Mouse (Mus musculus): Measurements from ENCODE around the gene Tmem184a. TPM values are rescaled to one million over a fixed set of nuclear protein-coding genes. Genes with fewer than 3 reads are reported as not detected.

Gene Tmem184a
- 2.6 and 3.0 TPM in 2 replicates for polyA plus RNA-seq (2014; fragmentation: Nextera tagmentation; extraction: Ambion mirVana)

DNA sequence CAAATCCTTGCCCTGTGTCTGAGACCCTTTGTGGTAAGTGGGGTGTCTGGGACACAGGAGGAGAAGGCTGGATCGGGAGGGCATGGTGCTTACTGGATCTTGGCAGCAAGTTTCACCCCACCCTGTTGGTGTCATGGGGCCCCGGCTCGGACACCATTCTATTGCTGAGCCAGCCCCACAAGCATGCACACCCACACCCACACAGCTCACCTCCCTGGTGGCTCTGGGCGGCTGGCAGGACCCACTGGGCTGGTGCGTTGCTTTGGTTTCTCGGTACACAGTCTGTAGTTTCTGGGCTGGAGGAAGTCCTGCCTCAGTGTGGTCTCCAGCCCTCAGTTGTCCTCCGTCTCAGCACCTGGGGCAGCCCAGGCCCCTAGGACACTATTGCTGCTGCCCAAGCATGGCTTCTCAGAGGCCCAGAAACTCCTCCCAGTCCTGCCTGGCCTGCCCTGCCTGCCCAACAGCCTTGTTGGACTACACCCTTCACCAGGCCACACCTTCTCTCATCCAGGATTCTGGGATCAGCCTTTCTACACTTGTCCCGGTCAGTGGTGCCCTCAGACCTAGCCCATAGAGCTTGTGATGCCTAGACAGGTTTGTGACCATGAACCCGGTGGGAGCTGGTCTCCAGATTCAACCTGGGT is at the start of gene Tmem184a:
TSS of gene Tmem184a (minus strand) at position 380 of the 644 bp plus-strand sequence.
- Histone ChIP-seq H3K27ac (ENCODE audit: low read depth, low read length) (no peak within 1 kb of the TSS), H3K4me3 (ENCODE audit: low read depth, low read length) (no peak within 1 kb of the TSS), H3K27me3 (ENCODE audit: control insufficient read depth, insufficient read depth, low read length) (peaks cover 6% of the 10 kb centered on the region; the same call in 1 of the 2 replicates), H3K9ac (ENCODE audit: low read depth, low read length) (no peak within 1 kb of the TSS), H3K4me1 (ENCODE audit: control insufficient read depth, insufficient read depth, low read length) (no peaks in the 10 kb centered on the region), H3K4me2 (no peak within 1 kb of the TSS), H3K36me3 (ENCODE audit: control insufficient read depth, insufficient read depth, low read length) (peaks cover 13% of the 10 kb centered on the region), H3K9me3 (replicated peaks; ENCODE audit: control insufficient read depth, low read length) (no peaks in the 10 kb centered on the region)
- ATAC-seq (replicated peaks; ENCODE audit: insufficient number of reproducible peaks, low FRiP score, low TSS enrichment): no peak
- WGBS (ENCODE audit: insufficient replicate concordance): 83% methylated on average over 9 of the region's 9 CpGs

DNA sequence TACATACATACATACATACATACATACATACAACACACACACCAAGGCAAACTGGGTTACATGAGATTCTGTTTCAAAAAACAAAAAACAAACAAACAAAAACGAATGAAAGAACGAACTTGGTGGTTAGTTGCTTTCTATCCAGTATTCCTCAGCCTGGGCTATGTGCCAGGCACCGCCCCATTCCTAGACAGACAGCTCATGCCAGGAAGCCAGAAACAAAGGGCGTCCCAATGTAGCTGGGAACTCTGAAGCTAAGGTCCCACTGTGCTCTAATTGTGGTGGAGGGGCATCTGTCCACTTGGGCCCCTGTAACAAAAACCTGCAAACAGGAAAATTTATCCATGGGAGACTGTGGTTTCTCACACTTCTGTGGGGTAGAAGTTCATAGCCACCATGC is 43.0 kb upstream of the Tmem184a start:
- 54% methylated on average over 4 of the region's 4 CpGs for WGBS (ENCODE audit: insufficient replicate concordance)

DNA sequence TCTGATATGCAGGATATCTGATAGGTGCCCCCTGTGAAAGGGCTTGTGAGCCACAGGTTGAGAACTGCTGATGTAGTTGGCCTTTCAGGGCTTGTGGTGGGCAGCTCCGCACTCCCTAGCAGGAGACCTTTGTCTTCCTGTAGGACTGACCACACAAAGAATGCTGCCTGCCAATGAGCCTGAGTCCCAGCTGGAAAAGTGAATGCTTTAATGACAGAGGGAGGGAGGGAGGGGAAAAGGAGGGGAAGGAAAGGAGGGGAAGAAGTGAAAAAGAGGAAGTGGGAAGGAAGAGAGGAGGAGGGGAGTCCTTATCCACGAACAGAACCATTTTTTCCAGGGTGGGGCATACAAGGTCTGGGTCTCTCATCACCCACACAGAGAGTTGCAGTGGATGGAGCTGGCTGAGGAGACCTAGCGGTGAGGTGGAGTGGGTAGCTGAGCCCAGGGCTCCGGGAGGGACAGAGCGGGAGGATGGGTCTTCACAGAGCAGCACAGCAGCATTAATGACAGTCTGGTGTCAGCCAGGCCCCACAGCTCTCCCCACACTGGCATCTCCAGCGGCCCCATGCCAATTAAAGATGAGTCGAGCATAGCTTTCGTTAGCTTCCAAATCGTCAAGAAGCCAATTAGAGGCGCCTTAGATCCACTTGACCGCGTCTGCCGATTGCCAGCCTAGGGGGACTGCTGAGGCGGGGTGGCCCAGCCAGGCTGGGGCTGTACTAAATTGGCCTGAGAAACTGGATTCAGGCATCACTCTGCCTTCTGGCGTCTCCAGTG is 40.8 kb upstream of the Tmem184a start:
- no peaks in the 10 kb centered on the region; the same call in 1 of the 2 replicates for H3K27me3 ChIP-seq (ENCODE audit: control insufficient read depth, insufficient read depth, low read length)
- no peak overlapping the region for H3K4me2 ChIP-seq
- H3K4me1 ChIP-seq (ENCODE audit: control insufficient read depth, insufficient read depth, low read length): no peaks in the 10 kb centered on the region
- H3K36me3 ChIP-seq (ENCODE audit: control insufficient read depth, insufficient read depth, low read length): no peaks in the 10 kb centered on the region
- H3K9ac ChIP-seq (ENCODE audit: low read depth, low read length): no peak overlapping the region
- WGBS (ENCODE audit: insufficient replicate concordance): 58% methylated on average over 15 of the region's 15 CpGs
- no peak overlapping the region for H3K27ac ChIP-seq (ENCODE audit: low read depth, low read length)
- no peaks in the 10 kb centered on the region; the same call in 1 of the 2 replicates for H3K9me3 ChIP-seq (replicated peaks; ENCODE audit: control insufficient read depth, low read length)
- no peak for ATAC-seq (replicated peaks; ENCODE audit: insufficient number of reproducible peaks, low FRiP score, low TSS enrichment)
- no peak overlapping the region for H3K4me3 ChIP-seq (ENCODE audit: low read depth, low read length)

More for the DNA sequence above, 43.0 kb upstream of the Tmem184a start:
- H3K9me3 ChIP-seq (replicated peaks; ENCODE audit: control insufficient read depth, low read length): no peaks in the 10 kb centered on the region; the same call in 1 of the 2 replicates
- H3K27ac ChIP-seq (ENCODE audit: low read depth, low read length): no peak overlapping the region
- H3K36me3 ChIP-seq (ENCODE audit: control insufficient read depth, insufficient read depth, low read length): no peaks in the 10 kb centered on the region
- H3K4me3 ChIP-seq (ENCODE audit: low read depth, low read length): no peak overlapping the region
- H3K27me3 ChIP-seq (ENCODE audit: control insufficient read depth, insufficient read depth, low read length): no peaks in the 10 kb centered on the region; the same call in 1 of the 2 replicates
- no peaks in the 10 kb centered on the region for H3K4me1 ChIP-seq (ENCODE audit: control insufficient read depth, insufficient read depth, low read length)
- ATAC-seq (replicated peaks; ENCODE audit: insufficient number of reproducible peaks, low FRiP score, low TSS enrichment): no peak
- H3K4me2 ChIP-seq: no peak overlapping the region
- no peak overlapping the region for H3K9ac ChIP-seq (ENCODE audit: low read depth, low read length)

DNA sequence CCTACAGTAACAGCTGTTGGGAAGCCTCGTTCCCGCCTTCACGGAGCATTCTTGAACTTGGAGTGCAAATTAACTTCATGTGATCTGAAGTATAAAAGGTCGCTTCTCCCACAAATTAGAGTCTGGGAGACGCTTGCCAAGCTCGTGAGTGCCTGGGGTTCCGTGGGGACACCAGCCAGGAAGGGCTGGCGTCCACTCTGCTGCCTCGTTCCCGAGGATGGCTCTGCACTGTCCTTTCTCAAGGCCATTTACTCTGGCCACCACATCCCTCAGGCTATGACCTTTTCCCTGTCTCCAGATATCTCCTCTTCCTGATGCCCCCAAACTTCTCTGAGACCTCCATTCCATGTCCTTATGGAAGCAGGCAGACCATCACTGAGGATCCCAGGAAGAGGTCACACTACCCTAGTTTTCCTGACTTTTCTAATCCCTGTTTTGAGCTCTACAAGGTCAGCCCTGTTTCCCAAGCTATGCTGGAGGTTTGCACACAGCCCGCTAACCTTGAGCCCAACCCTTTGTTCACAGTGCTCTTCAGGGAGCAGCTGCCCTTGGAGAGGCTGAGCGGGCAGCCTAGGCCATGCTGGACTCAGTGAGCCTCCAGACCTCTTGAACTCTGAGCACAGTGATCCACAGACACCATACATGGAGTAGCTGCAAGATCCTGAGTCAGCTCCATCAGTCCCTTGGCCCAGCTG is 30.1 kb upstream of the Tmem184a start:
- Histone ChIP-seq H3K27ac (ENCODE audit: low read depth, low read length) (no peak overlapping the region), H3K36me3 (ENCODE audit: control insufficient read depth, insufficient read depth, low read length) (no peaks in the 10 kb centered on the region), H3K9me3 (replicated peaks; ENCODE audit: control insufficient read depth, low read length) (no peaks in the 10 kb centered on the region; the same call in 1 of the 2 replicates), H3K9ac (ENCODE audit: low read depth, low read length) (no peak overlapping the region), H3K4me3 (ENCODE audit: low read depth, low read length) (no peak overlapping the region), H3K4me1 (ENCODE audit: control insufficient read depth, insufficient read depth, low read length) (no peaks in the 10 kb centered on the region), H3K27me3 (ENCODE audit: control insufficient read depth, insufficient read depth, low read length) (peaks cover 10% of the 10 kb centered on the region; the same call in 1 of the 2 replicates), H3K4me2 (no peak overlapping the region)
- WGBS (ENCODE audit: insufficient replicate concordance): 76% methylated on average over 12 of the region's 12 CpGs
- no peak for ATAC-seq (replicated peaks; ENCODE audit: insufficient number of reproducible peaks, low FRiP score, low TSS enrichment)

DNA sequence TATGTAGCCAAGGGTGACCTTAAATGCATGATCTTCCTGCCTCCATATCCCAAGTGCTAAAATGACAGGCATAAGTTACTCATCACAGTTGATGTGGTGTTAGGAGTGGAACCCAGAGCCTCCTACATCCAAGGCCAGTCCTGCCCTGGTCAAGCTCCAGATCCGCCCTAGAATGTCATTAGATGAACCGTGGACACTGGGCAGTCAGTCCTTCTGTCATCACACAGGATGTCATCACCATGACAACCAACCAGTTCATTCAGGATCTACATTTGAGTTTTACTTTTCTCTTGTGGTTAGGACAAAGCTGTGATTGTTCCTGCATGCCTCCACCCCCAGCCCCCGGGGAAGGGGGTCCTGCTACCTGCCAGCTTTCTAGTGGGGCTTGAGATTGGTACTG is 19.4 kb upstream of the Tmem184a start:
- Histone ChIP-seq H3K27ac (ENCODE audit: low read depth, low read length) (no peak overlapping the region), H3K27me3 (ENCODE audit: control insufficient read depth, insufficient read depth, low read length) (peaks cover 4% of the 10 kb centered on the region; the same call in 1 of the 2 replicates), H3K4me3 (ENCODE audit: low read depth, low read length) (no peak overlapping the region), H3K4me2 (no peak overlapping the region), H3K4me1 (ENCODE audit: control insufficient read depth, insufficient read depth, low read length) (no peaks in the 10 kb centered on the region), H3K9ac (ENCODE audit: low read depth, low read length) (no peak overlapping the region), H3K36me3 (ENCODE audit: control insufficient read depth, insufficient read depth, low read length) (no peaks in the 10 kb centered on the region), H3K9me3 (replicated peaks; ENCODE audit: control insufficient read depth, low read length) (no peaks in the 10 kb centered on the region)
- 47% methylated on average over 3 of the region's 3 CpGs for WGBS (ENCODE audit: insufficient replicate concordance)
- ATAC-seq (replicated peaks; ENCODE audit: insufficient number of reproducible peaks, low FRiP score, low TSS enrichment): no peak

DNA sequence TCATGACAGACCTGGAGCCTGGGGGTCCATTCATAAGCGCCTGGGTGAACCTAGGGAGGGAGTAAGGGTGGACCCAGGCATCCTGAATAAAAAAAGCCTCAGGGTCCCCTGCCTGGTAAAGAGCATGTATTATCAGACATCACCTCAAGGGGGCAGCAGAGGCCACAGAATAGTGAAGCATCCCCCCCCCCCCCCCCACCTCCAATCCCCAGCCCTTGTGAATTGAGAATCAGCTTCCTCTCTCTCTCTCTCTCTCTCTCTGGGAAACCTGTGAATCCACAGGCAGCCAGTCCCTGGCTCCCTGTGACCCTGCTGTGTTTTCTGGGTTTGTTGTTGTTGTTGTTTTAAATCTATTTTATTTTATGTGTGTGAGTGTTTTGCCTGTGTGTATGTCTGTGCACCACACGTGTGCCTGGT is 18.8 kb upstream of the Tmem184a start:
- Histone ChIP-seq H3K4me3 (ENCODE audit: low read depth, low read length) (no peak overlapping the region), H3K36me3 (ENCODE audit: control insufficient read depth, insufficient read depth, low read length) (no peaks in the 10 kb centered on the region), H3K27me3 (ENCODE audit: control insufficient read depth, insufficient read depth, low read length) (peaks cover 4% of the 10 kb centered on the region; the same call in 1 of the 2 replicates), H3K9ac (ENCODE audit: low read depth, low read length) (no peak overlapping the region), H3K27ac (ENCODE audit: low read depth, low read length) (no peak overlapping the region), H3K9me3 (replicated peaks; ENCODE audit: control insufficient read depth, low read length) (no peaks in the 10 kb centered on the region), H3K4me2 (no peak overlapping the region), H3K4me1 (ENCODE audit: control insufficient read depth, insufficient read depth, low read length) (no peaks in the 10 kb centered on the region)
- 23% methylated on average over 2 of the region's 2 CpGs for WGBS (ENCODE audit: insufficient replicate concordance)
- no peak for ATAC-seq (replicated peaks; ENCODE audit: insufficient number of reproducible peaks, low FRiP score, low TSS enrichment)

DNA sequence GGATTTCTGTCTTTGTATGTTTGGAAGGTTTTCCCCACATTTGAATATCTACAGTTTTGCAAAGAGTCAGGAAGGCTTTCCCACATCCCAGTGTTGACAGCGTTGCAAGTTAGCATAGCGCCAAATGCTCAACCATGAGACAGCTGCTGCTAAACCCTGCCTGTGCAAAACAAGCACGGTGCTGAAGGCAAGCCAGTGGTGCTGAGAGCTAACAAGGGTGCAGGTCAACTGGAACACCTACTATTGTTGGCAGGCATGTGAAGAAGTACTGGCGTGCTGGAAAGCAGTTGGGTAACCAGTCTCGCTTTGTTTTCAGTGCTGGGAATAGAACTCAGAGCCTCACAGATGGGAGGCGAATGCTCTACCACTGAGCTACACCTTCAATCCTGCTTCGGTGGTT is 16.0 kb upstream of the Tmem184a start:
- H3K36me3 ChIP-seq (ENCODE audit: control insufficient read depth, insufficient read depth, low read length): no peaks in the 10 kb centered on the region

DNA sequence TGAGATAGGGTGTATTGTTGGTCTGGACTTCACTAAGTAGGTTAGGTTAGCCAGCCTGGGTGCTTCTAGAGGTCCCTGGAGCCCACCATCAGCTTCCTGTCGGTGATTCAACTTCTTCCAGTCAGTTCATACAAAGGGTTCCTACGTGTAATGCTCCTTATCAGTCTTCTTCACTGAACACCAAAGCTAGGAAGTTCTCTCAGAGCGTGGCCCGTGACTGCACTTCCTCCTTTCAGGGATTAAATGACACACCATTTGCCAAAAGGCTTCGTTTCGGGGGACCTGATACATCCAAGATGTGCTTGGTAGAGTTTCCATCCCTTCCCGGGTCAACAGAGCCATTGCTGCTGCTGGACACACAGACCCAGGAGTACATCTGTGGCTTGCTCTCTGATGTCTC is 12.4 kb upstream of the Tmem184a start:
- Histone ChIP-seq H3K9me3 (replicated peaks; ENCODE audit: control insufficient read depth, low read length) (no peaks in the 10 kb centered on the region), H3K4me2 (no peak overlapping the region), H3K27ac (ENCODE audit: low read depth, low read length) (no peak overlapping the region), H3K4me3 (ENCODE audit: low read depth, low read length) (no peak overlapping the region), H3K4me1 (ENCODE audit: control insufficient read depth, insufficient read depth, low read length) (no peaks in the 10 kb centered on the region), H3K9ac (ENCODE audit: low read depth, low read length) (no peak overlapping the region), H3K27me3 (ENCODE audit: control insufficient read depth, insufficient read depth, low read length) (no peaks in the 10 kb centered on the region), H3K36me3 (ENCODE audit: control insufficient read depth, insufficient read depth, low read length) (no peaks in the 10 kb centered on the region)
- 55% methylated on average over 7 of the region's 7 CpGs for WGBS (ENCODE audit: insufficient replicate concordance)
- ATAC-seq (replicated peaks; ENCODE audit: insufficient number of reproducible peaks, low FRiP score, low TSS enrichment): no peak

More for the DNA sequence above, 16.0 kb upstream of the Tmem184a start:
- no peaks in the 10 kb centered on the region for H3K9me3 ChIP-seq (replicated peaks; ENCODE audit: control insufficient read depth, low read length)
- H3K4me3 ChIP-seq (ENCODE audit: low read depth, low read length): no peak overlapping the region
- H3K27me3 ChIP-seq (ENCODE audit: control insufficient read depth, insufficient read depth, low read length): peaks cover 4% of the 10 kb centered on the region; the same call in 1 of the 2 replicates
- no peak overlapping the region for H3K9ac ChIP-seq (ENCODE audit: low read depth, low read length)
- H3K4me2 ChIP-seq: no peak overlapping the region
- WGBS (ENCODE audit: insufficient replicate concordance): 79% methylated on average over 7 of the region's 7 CpGs
- no peak for ATAC-seq (replicated peaks; ENCODE audit: insufficient number of reproducible peaks, low FRiP score, low TSS enrichment)
- no peaks in the 10 kb centered on the region for H3K4me1 ChIP-seq (ENCODE audit: control insufficient read depth, insufficient read depth, low read length)
- no peak overlapping the region for H3K27ac ChIP-seq (ENCODE audit: low read depth, low read length)
